Mouse (Mus musculus): ENCODE measurements around the gene Prkn. TPM values are rescaled to one million over a fixed set of nuclear protein-coding genes. Genes with fewer than 3 reads are reported as not detected.

The Prkn gene
- polyA plus RNA-seq, 1 experiment from 2014 or later, result 3.0 TPM

- no peak overlapping the region for H3K9ac ChIP-seq (replicated peaks; ENCODE audit: low read depth, low read length)
- H3K27ac ChIP-seq (ENCODE audit: low read length), result no peak overlapping the region
- no peak for ATAC-seq (ENCODE audit: insufficient number of reproducible peaks, insufficient read depth, low FRiP score, low read depth)
- no peaks in the 10 kb centered on the region for H3K27me3 ChIP-seq (ENCODE audit: control insufficient read depth, insufficient read depth, low read length)
- 94% methylated on average over 10 of the region's 10 CpGs for WGBS
- no peaks in the 10 kb centered on the region for H3K4me1 ChIP-seq (ENCODE audit: control insufficient read depth, insufficient read depth, low read length)
- no peak overlapping the region for H3K4me3 ChIP-seq (ENCODE audit: low read depth, low read length)
- no peaks in the 10 kb centered on the region for H3K9me3 ChIP-seq (ENCODE audit: control insufficient read depth, low read depth, low read length)
- no peaks in the 10 kb centered on the region for H3K36me3 ChIP-seq (ENCODE audit: control insufficient read depth, insufficient read depth, low read length)
- no peak overlapping the region for H3K4me2 ChIP-seq (replicated peaks; ENCODE audit: low read depth, low read length)
Measured at GRCm38 (mm10) chr17:12102326-12102725, 1262.1 kb downstream of the Prkn start.

GRCm38 (mm10) chr17:12103781-12104180, 1263.6 kb downstream of the Prkn start:
- Histone ChIP-seq H3K4me2 (replicated peaks; ENCODE audit: low read depth, low read length) (no peak overlapping the region), H3K4me1 (ENCODE audit: control insufficient read depth, insufficient read depth, low read length) (no peaks in the 10 kb centered on the region), H3K4me3 (ENCODE audit: low read depth, low read length) (no peak overlapping the region), H3K27ac (ENCODE audit: low read length) (no peak overlapping the region), H3K9me3 (ENCODE audit: control insufficient read depth, low read depth, low read length) (no peaks in the 10 kb centered on the region), H3K9ac (replicated peaks; ENCODE audit: low read depth, low read length) (no peak overlapping the region), H3K27me3 (ENCODE audit: control insufficient read depth, insufficient read depth, low read length) (no peaks in the 10 kb centered on the region), H3K36me3 (ENCODE audit: control insufficient read depth, insufficient read depth, low read length) (no peaks in the 10 kb centered on the region)
- 86% methylated on average over 6 of the region's 6 CpGs for WGBS
- no peak for ATAC-seq (ENCODE audit: insufficient number of reproducible peaks, insufficient read depth, low FRiP score, low read depth)

DNA sequence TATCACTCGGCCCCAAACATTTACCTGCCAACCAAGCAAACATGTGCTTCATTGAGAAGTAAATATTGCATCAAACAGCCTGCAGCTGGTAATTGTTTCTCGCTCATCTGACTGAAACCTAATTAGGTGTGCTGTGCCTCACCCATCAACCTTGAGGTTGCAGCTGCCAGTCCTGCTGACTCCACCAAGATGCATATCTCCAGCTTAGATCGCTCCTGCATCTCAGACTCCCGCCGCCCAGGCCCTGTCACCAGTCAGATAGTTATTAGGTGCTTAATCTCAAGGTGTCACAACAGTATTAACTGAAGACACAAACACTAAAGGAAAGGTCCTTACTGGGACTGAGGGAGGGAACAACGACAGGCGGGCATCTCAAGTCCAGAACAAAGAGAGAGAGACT, 1264.1 kb downstream of the Prkn start:
- no peaks in the 10 kb centered on the region for H3K4me1 ChIP-seq (ENCODE audit: control insufficient read depth, insufficient read depth, low read length)
- no peaks in the 10 kb centered on the region for H3K27me3 ChIP-seq (ENCODE audit: control insufficient read depth, insufficient read depth, low read length)
- no peak for ATAC-seq (ENCODE audit: insufficient number of reproducible peaks, insufficient read depth, low FRiP score, low read depth)
- WGBS, result 67% methylated on average over 7 of the region's 7 CpGs
- H3K27ac ChIP-seq (ENCODE audit: low read length), result no peak overlapping the region
- no peak overlapping the region for H3K9ac ChIP-seq (replicated peaks; ENCODE audit: low read depth, low read length)
- H3K9me3 ChIP-seq (ENCODE audit: control insufficient read depth, low read depth, low read length), result no peaks in the 10 kb centered on the region
- H3K4me2 ChIP-seq (replicated peaks; ENCODE audit: low read depth, low read length), result no peak overlapping the region
- no peaks in the 10 kb centered on the region for H3K36me3 ChIP-seq (ENCODE audit: control insufficient read depth, insufficient read depth, low read length)
- H3K4me3 ChIP-seq (ENCODE audit: low read depth, low read length), result no peak overlapping the region

DNA sequence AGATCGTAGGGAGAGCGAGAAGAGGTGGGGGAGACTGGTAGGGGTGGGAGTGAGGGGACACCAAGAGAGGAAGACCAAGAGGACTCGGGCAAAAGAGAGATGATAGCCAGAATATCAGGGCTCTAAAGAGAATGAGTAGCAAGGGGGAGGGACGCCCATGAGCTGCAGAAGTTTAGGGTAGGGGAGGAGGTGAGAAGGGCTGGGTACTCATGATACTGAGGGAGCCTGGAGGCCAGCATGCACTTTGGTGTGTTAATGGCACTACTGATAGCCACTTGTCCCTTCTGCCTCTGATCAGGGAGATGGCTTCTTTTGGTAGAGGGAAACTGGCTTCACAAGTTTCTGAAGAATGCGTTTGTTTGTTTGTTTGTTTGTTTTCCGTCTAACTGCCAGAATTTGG, 1264.5 kb downstream of the Prkn start:
- 79% methylated on average over 6 of the region's 6 CpGs for WGBS
- Histone ChIP-seq H3K4me2 (replicated peaks; ENCODE audit: low read depth, low read length) (no peak overlapping the region), H3K4me1 (ENCODE audit: control insufficient read depth, insufficient read depth, low read length) (no peaks in the 10 kb centered on the region), H3K4me3 (ENCODE audit: low read depth, low read length) (no peak overlapping the region), H3K36me3 (ENCODE audit: control insufficient read depth, insufficient read depth, low read length) (no peaks in the 10 kb centered on the region), H3K9me3 (ENCODE audit: control insufficient read depth, low read depth, low read length) (no peaks in the 10 kb centered on the region), H3K27ac (ENCODE audit: low read length) (no peak overlapping the region), H3K9ac (replicated peaks; ENCODE audit: low read depth, low read length) (no peak overlapping the region), H3K27me3 (ENCODE audit: control insufficient read depth, insufficient read depth, low read length) (no peaks in the 10 kb centered on the region)
- no peak for ATAC-seq (ENCODE audit: insufficient number of reproducible peaks, insufficient read depth, low FRiP score, low read depth)

DNA sequence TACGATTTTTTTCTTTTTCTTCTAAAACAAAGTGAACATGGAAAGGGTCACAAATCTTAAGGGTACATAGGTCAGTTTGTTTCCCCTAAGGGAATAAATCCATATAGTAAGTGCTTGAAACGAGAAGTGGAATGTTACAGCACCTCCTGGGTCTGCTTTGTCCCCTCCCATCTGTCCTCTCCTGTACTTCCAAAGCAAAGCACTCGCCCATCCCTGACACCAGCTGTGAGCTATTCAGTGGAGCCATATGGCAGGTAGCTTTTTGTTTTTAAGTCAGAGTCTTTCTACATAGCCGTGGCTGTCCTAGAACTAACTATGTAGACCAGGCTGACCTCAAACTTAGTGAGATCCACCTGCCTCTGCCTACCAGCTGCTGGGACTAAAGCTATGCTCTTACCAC, 1266.1 kb downstream of the Prkn start:
- Histone ChIP-seq H3K4me3 (ENCODE audit: low read depth, low read length) (no peak overlapping the region), H3K9ac (replicated peaks; ENCODE audit: low read depth, low read length) (no peak overlapping the region), H3K9me3 (ENCODE audit: control insufficient read depth, low read depth, low read length) (no peaks in the 10 kb centered on the region), H3K4me2 (replicated peaks; ENCODE audit: low read depth, low read length) (no peak overlapping the region), H3K27ac (ENCODE audit: low read length) (no peak overlapping the region), H3K27me3 (ENCODE audit: control insufficient read depth, insufficient read depth, low read length) (no peaks in the 10 kb centered on the region), H3K4me1 (ENCODE audit: control insufficient read depth, insufficient read depth, low read length) (no peaks in the 10 kb centered on the region), H3K36me3 (ENCODE audit: control insufficient read depth, insufficient read depth, low read length) (no peaks in the 10 kb centered on the region)
- WGBS, result 63% methylated on average over 4 of the region's 4 CpGs
- ATAC-seq (ENCODE audit: insufficient number of reproducible peaks, insufficient read depth, low FRiP score, low read depth), result no peak

Other genes starting within 250 kb of the Prkn start
- gene Pacrg, start 73 bp upstream of the Prkn start, polyA plus RNA-seq (2014; fragmentation: Nextera tagmentation; extraction: Ambion mirVana), result 1.0 and 1.8 TPM in 2 replicates

Data from stomach, embryonic 14.5 days (tissue).